Mouse (Mus musculus) liver, embryonic 15.5 days (tissue): ENCODE measurements around the gene Itgb1. TPM values are rescaled to one million over a fixed set of nuclear protein-coding genes. Genes with fewer than 3 reads are reported as not detected.

Experiments used
- ATAC-seq: fragments of 200-750 bp; cut with Nextera tagmentation; 2 replicates; pipeline ENCODE4 v1.8.0; 2017; ENCODE audit warnings: moderate number of reproducible peaks, mild to moderate bottlenecking, moderate library complexity; ENCODE audit not compliant: insufficient read depth
- H3K27ac ChIP-seq: fragments of 300-500 bp; sonication (generic); replicated peaks from 2 replicates; pipeline ENCODE4 v1.5.1; 2015; ENCODE audit warnings: mild to moderate bottlenecking, inconsistent platforms
- H3K27me3 ChIP-seq: fragments of 300-500 bp; sonication (generic); 2 replicates; pipeline ENCODE4 v1.6.1; 2015; ENCODE audit warnings: mild to moderate bottlenecking, inconsistent platforms
- H3K36me3 ChIP-seq: fragments of 300-500 bp; sonication (generic); replicated peaks from 2 replicates; pipeline ENCODE4 v1.6.1; 2015; ENCODE audit warnings: moderate library complexity, mild to moderate bottlenecking, inconsistent platforms
- H3K4me1 ChIP-seq: fragments of 300-500 bp; sonication (generic); replicated peaks from 2 replicates; pipeline ENCODE4 v1.6.1; 2015; ENCODE audit warnings: inconsistent platforms
- H3K4me2 ChIP-seq: fragments of 300-500 bp; sonication (generic); 2 replicates; pipeline ENCODE4 v1.6.1; 2015; ENCODE audit warnings: moderate library complexity, mild to moderate bottlenecking, inconsistent platforms
- H3K4me3 ChIP-seq: fragments of 300-500 bp; sonication (generic); replicated peaks from 2 replicates; pipeline ENCODE4 v1.5.1; 2015; ENCODE audit warnings: mild to moderate bottlenecking, inconsistent platforms
- H3K9ac ChIP-seq: fragments of 300-500 bp; sonication (generic); 2 replicates; pipeline ENCODE4 v1.6.1; 2015; ENCODE audit warnings: moderate library complexity, mild to moderate bottlenecking, inconsistent platforms
- H3K9me3 ChIP-seq: fragments of 300-500 bp; sonication (generic); replicated peaks from 2 replicates; pipeline ENCODE4 v1.6.1; 2016; ENCODE audit warnings: inconsistent platforms
- WGBS: fragments of 180-500 bp; shearing (Covaris S2); methylation state at CpG from one replicate; pipeline ENCODE4 v1.1.7; 2015; ENCODE audit warnings: mixed read lengths; ENCODE audit not compliant: insufficient replicate concordance; 5-methylcytosine and 5-hydroxymethylcytosine counted together
- polyA plus RNA-seq: library from polyadenylated mRNA; unstranded; fragments of >200 nt; fragmentation: Nextera tagmentation; extraction: Ambion mirVana; gene quantifications from 2 replicates; pipeline ENCODE4 v1.2.1, GENCODE M21; 2015

The Itgb1 gene
- polyA plus RNA-seq, 1 experiment from 2014 or later = 73.1 TPM

- H3K4me1 ChIP-seq = peaks cover 42% of the 10 kb centered on the region
- H3K27me3 ChIP-seq = no peaks in the 10 kb centered on the region
- peak overlapping the region; percentile 93 for H3K4me2 ChIP-seq
- ATAC-seq = peak; percentile 80
- no peaks in the 10 kb centered on the region for H3K9me3 ChIP-seq
- H3K36me3 ChIP-seq = no peaks in the 10 kb centered on the region
- 10% methylated on average over 25 of the region's 25 CpGs for WGBS
- peak overlapping the region; percentile 93 for H3K9ac ChIP-seq
- H3K4me3 ChIP-seq = peak overlapping the region; percentile 95
- peak overlapping the region; percentile 96 for H3K27ac ChIP-seq
These were observed 596 bp upstream of the Itgb1 start for GRCm38 (mm10) chr8:128684609-128685506.

GRCm38 (mm10) chr8:128686429-128686990 is 1.1 kb downstream of the Itgb1 start:
- no peak for ATAC-seq
- Histone ChIP-seq H3K4me1 (peaks cover 43% of the 10 kb centered on the region), H3K9ac (peak overlapping the region; percentile 93), H3K36me3 (no peaks in the 10 kb centered on the region), H3K27me3 (no peaks in the 10 kb centered on the region), H3K9me3 (no peaks in the 10 kb centered on the region), H3K4me3 (peak overlapping the region; percentile 95), H3K4me2 (peak overlapping the region; percentile 93), H3K27ac (peak overlapping the region; percentile 96)
- 0% methylated on average over 2 of the region's 2 CpGs for WGBS

- no peaks in the 10 kb centered on the region for H3K27me3 ChIP-seq
- H3K4me2 ChIP-seq = peak overlapping the region; percentile 38; the same call in 1 of the 2 replicates
- no peaks in the 10 kb centered on the region for H3K9me3 ChIP-seq
- peaks cover 53% of the 10 kb centered on the region for H3K4me1 ChIP-seq
- H3K36me3 ChIP-seq = no peaks in the 10 kb centered on the region
- WGBS = 17% methylated on average over 3 of the region's 3 CpGs
- H3K4me3 ChIP-seq = 0 out of 2 replicates have a peak overlapping the region, but pooled peaks have one; percentile 8
- ATAC-seq = peak; percentile 5; the same call in 1 of the 2 replicates
- H3K9ac ChIP-seq = no peak overlapping the region
- H3K27ac ChIP-seq = peak overlapping the region; percentile 66
These were observed 3.2 kb downstream of the Itgb1 start for GRCm38 (mm10) chr8:128688679-128689078.

- Histone ChIP-seq H3K27ac (peak overlapping the region; percentile 56), H3K9ac (no peak overlapping the region), H3K4me2 (peak overlapping the region; percentile 36), H3K27me3 (no peaks in the 10 kb centered on the region), H3K36me3 (no peaks in the 10 kb centered on the region), H3K4me3 (no peak overlapping the region), H3K4me1 (peaks cover 60% of the 10 kb centered on the region), H3K9me3 (no peaks in the 10 kb centered on the region)
- no peak for ATAC-seq
- WGBS = 74% methylated on average over 1 of the region's 1 CpGs
These were observed 4.6 kb downstream of the Itgb1 start for GRCm38 (mm10) chr8:128690056-128690455.

- Histone ChIP-seq H3K4me2 (peak overlapping the region; percentile 34), H3K27me3 (no peaks in the 10 kb centered on the region), H3K4me3 (no peak overlapping the region), H3K4me1 (peaks cover 63% of the 10 kb centered on the region), H3K36me3 (no peaks in the 10 kb centered on the region), H3K9ac (no peak overlapping the region), H3K27ac (peak overlapping the region; percentile 71), H3K9me3 (no peaks in the 10 kb centered on the region)
- peak; percentile 58 for ATAC-seq
- 45% methylated on average over 1 of the region's 1 CpGs for WGBS
These were observed 11.4 kb downstream of the Itgb1 start for GRCm38 (mm10) chr8:128696701-128697397.

DNA sequence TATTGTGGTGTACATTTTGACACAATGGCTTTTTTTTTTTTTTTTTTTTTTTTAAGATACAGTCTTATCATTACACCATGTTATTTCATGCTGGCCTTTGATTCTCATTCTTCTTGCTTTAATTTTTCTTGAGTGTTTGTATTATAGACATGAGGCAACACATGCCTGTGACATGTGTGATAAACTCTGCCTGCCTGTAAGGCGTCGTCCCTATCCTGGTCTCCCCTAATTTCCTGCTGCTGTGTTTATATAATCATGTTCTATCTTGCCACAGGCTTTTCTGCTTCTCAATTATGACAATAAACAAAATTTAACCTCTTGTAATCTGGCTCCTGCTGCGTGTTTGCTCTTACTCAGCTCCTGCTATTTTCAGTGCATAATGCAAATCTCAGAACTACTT is 12.5 kb downstream of the Itgb1 start:
- Histone ChIP-seq H3K27ac (no peak overlapping the region), H3K27me3 (no peaks in the 10 kb centered on the region), H3K9me3 (no peaks in the 10 kb centered on the region), H3K36me3 (0 out of 2 replicates have a peak, but pooled peaks cover 1% of the 10 kb centered on the region), H3K9ac (no peak overlapping the region), H3K4me1 (peaks cover 56% of the 10 kb centered on the region), H3K4me3 (no peak overlapping the region), H3K4me2 (no peak overlapping the region)
- no peak for ATAC-seq
- WGBS = 50% methylated on average over 3 of the region's 3 CpGs

DNA sequence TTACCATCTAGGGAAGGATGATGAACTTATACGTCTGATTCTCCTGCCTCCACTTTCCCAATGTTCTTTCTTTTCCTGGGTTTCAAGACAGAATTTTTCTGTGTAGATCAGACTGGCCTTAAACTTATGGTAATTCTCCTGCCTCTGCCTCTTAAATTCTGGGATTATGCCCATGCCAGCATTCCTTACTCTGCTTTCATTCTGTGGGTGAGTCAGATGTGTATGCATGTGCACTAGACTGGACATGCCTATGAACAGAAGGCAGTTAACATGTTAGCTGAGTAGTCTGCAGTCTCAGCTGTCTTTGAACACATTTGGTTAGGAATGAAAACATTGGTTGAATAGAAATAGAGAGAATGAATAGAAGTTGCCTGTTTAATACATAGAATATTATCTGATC is 18.9 kb downstream of the Itgb1 start:
- no peak overlapping the region for H3K9ac ChIP-seq
- WGBS = 60% methylated on average over 1 of the region's 1 CpGs
- no peak overlapping the region for H3K27ac ChIP-seq
- peaks cover 10% of the 10 kb centered on the region for H3K4me1 ChIP-seq
- peaks cover 23% of the 10 kb centered on the region for H3K36me3 ChIP-seq
- no peaks in the 10 kb centered on the region for H3K9me3 ChIP-seq
- H3K4me2 ChIP-seq = no peak overlapping the region
- no peak overlapping the region for H3K4me3 ChIP-seq
- ATAC-seq = no peak
- no peaks in the 10 kb centered on the region for H3K27me3 ChIP-seq

DNA sequence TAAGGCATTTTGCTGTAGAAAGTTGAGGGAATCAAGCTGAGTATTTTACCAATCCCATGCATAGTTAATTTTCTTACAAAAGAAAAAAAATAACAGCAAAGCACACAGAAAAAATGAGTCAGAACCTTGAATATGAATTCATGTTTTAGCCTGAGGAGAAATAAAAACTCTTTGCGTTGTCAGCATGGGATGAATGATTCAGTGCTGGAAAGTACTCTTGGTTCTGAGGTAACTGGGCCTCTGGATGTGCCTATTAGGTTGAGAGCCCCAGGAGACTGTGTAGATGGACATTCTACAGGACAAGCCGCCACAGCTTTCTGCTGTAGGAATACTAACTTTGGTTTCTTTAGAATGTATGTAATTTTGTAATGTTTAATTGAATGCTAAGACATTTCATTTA is 19.4 kb downstream of the Itgb1 start:
- no peak for ATAC-seq
- peaks cover 23% of the 10 kb centered on the region for H3K36me3 ChIP-seq
- no peaks in the 10 kb centered on the region for H3K9me3 ChIP-seq
- no peaks in the 10 kb centered on the region for H3K27me3 ChIP-seq
- peaks cover 10% of the 10 kb centered on the region; the same call in 1 of the 2 replicates for H3K4me1 ChIP-seq
- H3K9ac ChIP-seq = no peak overlapping the region
- WGBS = 86% methylated on average over 2 of the region's 2 CpGs
- H3K4me3 ChIP-seq = no peak overlapping the region
- H3K4me2 ChIP-seq = no peak overlapping the region
- no peak overlapping the region for H3K27ac ChIP-seq

DNA sequence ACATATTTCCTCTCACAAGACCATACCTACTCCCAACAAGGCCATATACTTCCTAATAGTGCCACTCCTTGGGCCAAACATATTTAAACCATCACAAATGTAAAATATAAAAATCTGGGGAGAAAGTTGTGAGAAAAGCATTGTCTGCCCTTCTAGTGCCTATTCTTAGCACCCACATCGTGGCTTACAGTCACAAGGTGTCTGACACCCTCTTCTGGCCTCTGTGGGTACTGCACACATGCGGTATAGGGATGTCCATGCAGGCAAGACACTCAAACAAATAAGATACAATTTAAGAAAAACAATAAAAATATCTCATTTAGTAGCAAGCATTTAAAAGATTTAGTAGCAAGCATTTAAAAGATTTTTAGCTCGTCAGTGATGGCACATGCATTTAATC is 23.8 kb downstream of the Itgb1 start:
- H3K9me3 ChIP-seq = no peaks in the 10 kb centered on the region
- no peak overlapping the region for H3K27ac ChIP-seq
- WGBS = 38% methylated on average over 3 of the region's 3 CpGs
- H3K4me3 ChIP-seq = no peak overlapping the region
- no peak overlapping the region for H3K4me2 ChIP-seq
- ATAC-seq = peak; percentile 71
- H3K27me3 ChIP-seq = no peaks in the 10 kb centered on the region
- no peak overlapping the region for H3K9ac ChIP-seq
- H3K4me1 ChIP-seq = peaks cover 2% of the 10 kb centered on the region; the same call in 1 of the 2 replicates
- H3K36me3 ChIP-seq = peaks cover 56% of the 10 kb centered on the region

GRCm38 (mm10) chr8:128716184-128716583 is 30.7 kb downstream of the Itgb1 start:
- Histone ChIP-seq H3K27me3 (no peaks in the 10 kb centered on the region), H3K9me3 (no peaks in the 10 kb centered on the region), H3K4me3 (no peak overlapping the region), H3K36me3 (peaks cover 83% of the 10 kb centered on the region), H3K4me1 (peaks cover 4% of the 10 kb centered on the region; the same call in 1 of the 2 replicates), H3K4me2 (no peak overlapping the region), H3K27ac (no peak overlapping the region), H3K9ac (no peak overlapping the region)
- ATAC-seq = no peak

DNA sequence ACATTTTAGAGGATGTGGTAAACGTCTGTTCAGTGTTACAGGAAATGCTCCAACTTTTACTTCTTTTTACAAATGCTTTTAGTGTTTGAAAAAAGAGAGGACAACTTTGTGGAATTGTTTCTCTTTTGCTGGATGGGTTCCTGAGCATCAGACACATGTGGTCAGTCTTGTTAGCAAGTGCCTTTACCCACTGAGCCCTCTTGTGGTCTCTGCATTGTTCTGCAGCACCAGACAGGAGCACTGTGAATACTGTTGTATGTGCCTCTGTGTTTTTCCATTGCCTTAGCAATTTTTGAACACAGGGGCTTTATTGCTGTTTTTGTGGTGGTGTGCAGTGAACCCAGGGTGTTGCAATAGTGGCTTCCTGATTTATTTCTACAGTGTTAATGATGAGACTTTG is 39.4 kb downstream of the Itgb1 start:
- Histone ChIP-seq H3K9ac (no peak overlapping the region), H3K9me3 (no peaks in the 10 kb centered on the region), H3K4me2 (no peak overlapping the region), H3K36me3 (peaks cover 74% of the 10 kb centered on the region), H3K27ac (no peak overlapping the region), H3K4me1 (peaks cover 4% of the 10 kb centered on the region; the same call in 1 of the 2 replicates), H3K27me3 (no peaks in the 10 kb centered on the region), H3K4me3 (no peak overlapping the region)
- WGBS = 40% methylated on average over 1 of the region's 1 CpGs
- no peak for ATAC-seq
